21 mouse cellular contexts compared by ENCODE assay signal in the genomic region with DNA sequence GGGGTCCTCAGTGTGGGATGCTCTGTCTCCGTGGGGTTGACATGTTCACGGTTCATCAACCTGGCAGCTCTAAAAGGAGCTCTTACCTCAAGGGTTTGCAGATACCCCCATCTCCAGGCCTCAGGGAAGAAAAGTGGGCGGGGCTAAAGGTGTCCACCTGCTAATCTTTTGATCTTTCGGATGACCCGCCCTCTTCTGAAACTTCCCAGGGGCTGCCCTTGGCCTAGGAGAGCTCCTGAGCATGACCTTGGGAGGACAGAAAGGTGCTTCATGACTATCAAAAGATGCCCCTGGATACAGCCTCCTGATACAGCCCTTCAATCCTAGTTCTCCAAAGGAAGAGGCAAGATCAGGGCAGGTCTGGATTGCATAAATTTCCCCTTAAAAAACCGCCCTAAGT. TPM values are rescaled to one million over a fixed set of nuclear protein-coding genes. Genes with fewer than 3 reads are reported as not detected.
"Had no signal": no experiment of that assay in that cellular context is flagged by ENCODE, and none has a peak within 500 bp of the region (broad histone marks: within the 10 kb centered on the region; RNA-seq: fewer than 3 reads in every experiment).

No protein-coding gene starts in this region.

- H3K9me3 ChIP-seq: neural tube, embryonic 13.5 days; neural tube, embryonic 15.5 days; stomach, embryonic 15.5 days had no signal

- H3K4me3 ChIP-seq: myocyte; neural tube, embryonic 13.5 days; neural tube, embryonic 15.5 days; stomach, embryonic 15.5 days had no signal

- H3K36me3 ChIP-seq: neural tube, embryonic 13.5 days; neural tube, embryonic 15.5 days; stomach, embryonic 15.5 days had no signal

- H3K4me2 ChIP-seq: lung, embryonic 14.5 days; midbrain, embryonic 11.5 days; neural tube, embryonic 13.5 days; neural tube, embryonic 15.5 days; stomach, embryonic 15.5 days had no signal

- H3K9ac ChIP-seq: liver, embryonic 14.5 days; lung, embryonic 14.5 days; neural tube, embryonic 13.5 days; neural tube, embryonic 15.5 days; stomach, embryonic 15.5 days had no signal

- DNase-seq: lung, adult 18-20 months; lung, embryonic 14.5 days; lung, postnatal 10 days; lung, postnatal 4 days; retina, postnatal 1 day; right cerebral cortex, adult 18-20 months; right cerebral cortex, postnatal 25 days; right cerebral cortex, postnatal 4 days; spleen, adult 18-20 months; thymus, adult 18-20 months; thymus, postnatal 14 days; thymus, postnatal 36 days had no signal

- ATAC-seq: midbrain, embryonic 16.5 days had no signal

- H3K27me3 ChIP-seq: neural tube, embryonic 15.5 days had no signal

- H3K27ac ChIP-seq: liver, embryonic 14.5 days; neural tube, embryonic 13.5 days; neural tube, embryonic 15.5 days; stomach, embryonic 15.5 days; stomach, postnatal 0 days had no signal

RNA-seq across cellular contexts. Expression of a gene that starts 3.1 kb away (rescaled TPM):
- polyA plus RNA-seq: liver, embryonic 16.5 days had no signal
